Mouse (Mus musculus): Measurements from ENCODE around the gene Ptafr. TPM values are rescaled to one million over a fixed set of nuclear protein-coding genes. Genes with fewer than 3 reads are reported as not detected.

Ptafr gene
- polyA plus RNA-seq, 1 experiment from 2014 or later = 1.2 TPM

DNA sequence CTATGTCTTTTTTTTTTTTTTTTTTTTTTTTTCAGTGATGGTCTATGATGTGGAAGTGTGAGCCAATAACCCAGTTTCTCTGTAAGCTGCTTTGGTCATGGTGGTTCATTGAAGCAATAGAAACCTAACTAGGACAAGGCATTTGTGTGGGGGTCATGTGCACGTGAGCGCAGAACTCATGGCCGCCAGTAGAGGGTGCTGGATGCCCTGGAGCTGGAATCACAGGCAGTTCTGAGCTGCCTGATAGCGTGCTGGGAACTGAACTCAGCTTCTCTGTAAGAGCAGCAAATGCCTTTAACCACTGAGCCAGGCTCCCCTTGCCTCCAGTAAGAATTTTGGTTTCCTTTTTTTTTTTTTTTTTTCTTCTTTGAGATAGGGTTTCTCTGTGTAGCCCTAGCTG, 56.3 kb downstream of the Ptafr start:
- 84% methylated on average over 4 of the region's 4 CpGs for WGBS
- Histone ChIP-seq H3K27me3 (no peaks in the 10 kb centered on the region), H3K9me3 (no peaks in the 10 kb centered on the region), H3K4me3 (no peak overlapping the region), H3K36me3 (no peaks in the 10 kb centered on the region), H3K4me2 (no peak overlapping the region), H3K4me1 (no peaks in the 10 kb centered on the region), H3K9ac (no peak overlapping the region), H3K27ac (no peak overlapping the region)
- no peak for ATAC-seq (ENCODE audit: borderline replicate concordance, extremely low read depth, low FRiP score, low TSS enrichment)

DNA sequence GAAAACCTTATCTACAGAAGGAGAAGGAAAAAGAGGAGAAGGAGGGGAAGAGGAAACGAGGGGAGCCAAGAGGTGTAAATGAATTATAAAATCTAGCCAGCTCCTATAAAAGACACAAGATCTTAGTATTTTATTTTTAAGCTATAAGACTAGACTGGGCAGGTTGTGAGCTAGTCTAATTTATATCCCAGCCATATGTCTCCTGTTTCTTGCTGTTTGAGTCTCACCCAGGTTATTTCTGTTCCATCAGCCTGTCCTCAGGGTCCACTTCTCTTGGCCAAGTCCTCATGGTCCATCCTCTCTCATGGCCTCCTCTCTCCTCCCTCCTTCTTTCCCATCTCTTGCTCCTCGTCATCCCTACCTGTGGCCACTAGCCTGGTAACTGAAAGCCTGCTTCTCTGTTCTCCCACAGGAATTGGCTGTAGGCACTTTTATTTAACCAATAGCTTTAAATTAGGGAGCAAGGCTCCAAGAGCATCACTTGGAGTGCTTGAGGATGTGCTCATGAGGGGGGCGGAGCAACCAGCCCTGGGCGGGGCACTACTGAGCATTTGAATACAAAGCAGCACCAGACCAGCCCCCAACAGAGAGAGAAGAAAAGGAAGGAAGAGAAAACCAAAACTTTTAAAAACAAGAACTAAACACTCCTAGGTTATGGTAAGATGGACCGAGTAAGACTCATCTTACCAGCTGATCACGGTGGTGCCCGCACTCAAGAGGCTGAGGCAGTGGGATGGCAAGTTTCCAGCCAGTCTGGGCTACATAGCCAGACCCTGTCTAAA, 57.6 kb downstream of the Ptafr start:
- Histone ChIP-seq H3K27me3 (no peaks in the 10 kb centered on the region), H3K9me3 (no peaks in the 10 kb centered on the region), H3K4me2 (no peak overlapping the region), H3K4me3 (no peak overlapping the region), H3K36me3 (no peaks in the 10 kb centered on the region), H3K9ac (no peak overlapping the region), H3K27ac (no peak overlapping the region), H3K4me1 (no peaks in the 10 kb centered on the region)
- ATAC-seq (ENCODE audit: borderline replicate concordance, extremely low read depth, low FRiP score, low TSS enrichment) = no peak
- 67% methylated on average over 7 of the region's 7 CpGs for WGBS

DNA sequence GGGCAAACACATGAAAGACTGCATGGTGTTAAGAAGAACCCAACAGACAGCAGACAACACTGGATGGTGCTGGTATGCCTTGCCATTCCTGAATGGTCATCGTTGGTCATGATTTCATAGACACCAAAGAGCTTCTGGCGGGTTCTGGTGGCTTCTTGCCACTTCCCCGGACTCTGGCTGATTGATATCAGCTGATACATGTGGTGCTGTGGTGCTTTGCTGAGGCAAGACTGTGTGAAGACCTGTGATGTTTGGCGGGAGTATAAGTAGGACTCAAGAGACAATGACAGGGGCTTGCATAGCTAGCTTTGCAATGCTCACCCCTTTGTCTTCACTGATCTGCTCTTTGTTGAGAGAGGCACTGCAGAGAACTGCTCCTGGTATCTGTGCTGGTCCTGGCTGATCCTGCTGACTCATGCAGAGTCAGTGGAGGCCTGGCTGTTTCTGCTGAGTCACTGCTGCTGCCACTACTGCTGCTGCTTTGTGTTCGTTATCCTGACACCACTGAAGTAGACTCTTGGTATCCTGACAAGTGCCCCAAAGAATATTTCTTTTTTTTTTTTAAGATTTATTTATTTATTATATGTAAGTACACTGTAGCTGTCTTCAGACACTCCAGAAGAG, 60.3 kb downstream of the Ptafr start:
- ATAC-seq (ENCODE audit: borderline replicate concordance, extremely low read depth, low FRiP score, low TSS enrichment) = no peak
- no peak overlapping the region for H3K9ac ChIP-seq
- no peaks in the 10 kb centered on the region for H3K9me3 ChIP-seq
- no peaks in the 10 kb centered on the region for H3K36me3 ChIP-seq
- no peaks in the 10 kb centered on the region for H3K27me3 ChIP-seq
- WGBS = 75% methylated on average over 5 of the region's 5 CpGs
- no peak overlapping the region for H3K27ac ChIP-seq
- H3K4me2 ChIP-seq = no peak overlapping the region
- H3K4me1 ChIP-seq = 0 out of 2 replicates have a peak, but pooled peaks cover 4% of the 10 kb centered on the region
- no peak overlapping the region for H3K4me3 ChIP-seq

DNA sequence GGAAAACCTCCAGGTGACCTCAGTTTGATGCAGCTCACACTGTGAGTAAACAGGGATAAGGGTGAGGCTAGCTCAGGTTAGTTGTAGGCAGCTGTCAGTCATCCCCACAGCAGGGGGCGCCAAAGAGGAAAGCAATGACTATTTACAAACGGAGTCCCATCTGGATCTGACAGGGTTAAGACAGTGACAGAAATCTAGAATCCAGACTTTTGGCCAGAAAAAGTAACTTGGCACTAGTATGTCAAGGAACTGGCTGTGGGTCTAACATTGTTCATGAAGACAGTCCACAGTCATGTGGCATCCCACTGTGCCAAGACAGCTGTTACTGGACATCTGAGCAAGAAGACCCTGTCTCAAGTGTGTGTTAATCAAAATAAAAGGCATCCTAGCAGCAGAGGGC, 65.0 kb downstream of the Ptafr start:
- ATAC-seq (ENCODE audit: borderline replicate concordance, extremely low read depth, low FRiP score, low TSS enrichment) = no peak
- 0 out of 2 replicates have a peak, but pooled peaks cover 4% of the 10 kb centered on the region for H3K4me1 ChIP-seq
- no peak overlapping the region for H3K9ac ChIP-seq
- whole genome bisulfite sequencing = 12% methylated on average over 2 of the region's 2 CpGs
- H3K36me3 ChIP-seq = no peaks in the 10 kb centered on the region
- H3K4me3 ChIP-seq = no peak overlapping the region
- H3K9me3 ChIP-seq = no peaks in the 10 kb centered on the region
- H3K27me3 ChIP-seq = no peaks in the 10 kb centered on the region
- no peak overlapping the region for H3K4me2 ChIP-seq
- H3K27ac ChIP-seq = no peak overlapping the region

Other genes starting within 250 kb of the Ptafr start
- gene Trnau1ap, start 234.5 kb upstream of the Ptafr start, polyA plus RNA-seq (2015; fragmentation: Nextera tagmentation; extraction: Ambion mirVana) = 67.2 and 75.0 TPM in 2 replicates
- 89.2 and 92.6 TPM in 2 replicates for gene Rcc1, start 210.5 kb upstream of the Ptafr start, polyA plus RNA-seq (2015; fragmentation: Nextera tagmentation; extraction: Ambion mirVana)
- 17.6 and 18.7 TPM in 2 replicates for gene Phactr4, start 141.6 kb upstream of the Ptafr start, polyA plus RNA-seq (2015; fragmentation: Nextera tagmentation; extraction: Ambion mirVana)
- gene Med18, start 100.1 kb upstream of the Ptafr start, polyA plus RNA-seq (2015; fragmentation: Nextera tagmentation; extraction: Ambion mirVana) = 23.3 and 24.2 TPM in 2 replicates
- 11.9 and 12.7 TPM in 2 replicates for gene Sesn2, start 53.6 kb upstream of the Ptafr start, polyA plus RNA-seq (2015; fragmentation: Nextera tagmentation; extraction: Ambion mirVana)
- gene Atpif1, start 30.4 kb upstream of the Ptafr start, polyA plus RNA-seq (2015; fragmentation: Nextera tagmentation; extraction: Ambion mirVana) = 913 and 923 TPM in 2 replicates
- gene Dnajc8, start 28.5 kb upstream of the Ptafr start, polyA plus RNA-seq (2015; fragmentation: Nextera tagmentation; extraction: Ambion mirVana) = 146 and 157 TPM in 2 replicates
- 30.6 and 31.5 TPM in 2 replicates for gene Eya3, start 74.9 kb downstream of the Ptafr start, polyA plus RNA-seq (2015; fragmentation: Nextera tagmentation; extraction: Ambion mirVana)
- gene Xkr8, start 168.5 kb downstream of the Ptafr start, polyA plus RNA-seq (2015; fragmentation: Nextera tagmentation; extraction: Ambion mirVana) = 5.1 TPM in 2 replicates
- 6.4 and 6.7 TPM in 2 replicates for gene Smpdl3b, start 193.2 kb downstream of the Ptafr start, polyA plus RNA-seq (2015; fragmentation: Nextera tagmentation; extraction: Ambion mirVana)
- 111 TPM in 2 replicates for gene Rpa2, start 204.3 kb downstream of the Ptafr start, polyA plus RNA-seq (2015; fragmentation: Nextera tagmentation; extraction: Ambion mirVana)
- gene Themis2, start 232.3 kb downstream of the Ptafr start, polyA plus RNA-seq (2015; fragmentation: Nextera tagmentation; extraction: Ambion mirVana) = 0.89 and 0.96 TPM in 2 replicates

All from lung, embryonic 15.5 days (tissue).